Mouse (Mus musculus) intestine, embryonic 16.5 days (tissue): ENCODE measurements around the gene Cep41. TPM values are rescaled to one million over a fixed set of nuclear protein-coding genes. Genes with fewer than 3 reads are reported as not detected.

Source experiments
- ATAC-seq: fragments of 200-750 bp; cut with Nextera tagmentation; 2 replicates; pipeline ENCODE4 v1.8.0; 2017; ENCODE audit warnings: moderate TSS enrichment, moderate library complexity
- H3K27ac ChIP-seq: fragments of 300-500 bp; sonication (generic); 2 replicates; pipeline ENCODE4 v1.5.1; 2014; ENCODE audit warnings: mild to moderate bottlenecking, low read length
- H3K27me3 ChIP-seq: fragments of 300-500 bp; sonication (generic); replicated peaks from 2 replicates; pipeline ENCODE4 v1.6.1; 2014; ENCODE audit warnings: low read length, control low read depth, mixed read lengths; ENCODE audit not compliant: control insufficient read depth, insufficient read depth
- H3K36me3 ChIP-seq: fragments of 300-500 bp; sonication (generic); 2 replicates; pipeline ENCODE4 v1.6.1; 2014; ENCODE audit warnings: low read length, control low read depth; ENCODE audit not compliant: control insufficient read depth, insufficient read depth
- H3K4me1 ChIP-seq: fragments of 300-500 bp; sonication (generic); 2 replicates; pipeline ENCODE4 v1.6.1; 2014; ENCODE audit warnings: low read length, control low read depth, mixed read lengths; ENCODE audit not compliant: control insufficient read depth, insufficient read depth
- H3K4me2 ChIP-seq: fragments of 300-500 bp; sonication (generic); 2 replicates; pipeline ENCODE4 v1.6.1; 2014; ENCODE audit warnings: low read depth, low read length, control low read depth
- H3K4me3 ChIP-seq: fragments of 300-500 bp; sonication (generic); 2 replicates; pipeline ENCODE4 v1.5.1; 2014; ENCODE audit warnings: mild to moderate bottlenecking, low read length
- H3K9ac ChIP-seq: fragments of 300-500 bp; sonication (generic); 2 replicates; pipeline ENCODE4 v1.6.1; 2014; ENCODE audit warnings: low read depth, low read length
- H3K9me3 ChIP-seq: fragments of 300-500 bp; sonication (generic); 2 replicates; pipeline ENCODE4 v1.6.1; 2016; ENCODE audit warnings: low read length, control low read depth; ENCODE audit not compliant: control insufficient read depth
- WGBS: fragments of 180-500 bp; shearing (Covaris S2); extraction: QIAGEN DNeasy Blood & Tissue Kit; methylation state at CpG from one replicate; pipeline ENCODE4 v1.1.7; 2014; 5-methylcytosine and 5-hydroxymethylcytosine counted together
- polyA plus RNA-seq: library from polyadenylated mRNA; unstranded; fragments of >200 nt; fragmentation: Nextera tagmentation; extraction: Ambion mirVana; gene quantifications from 2 replicates; pipeline ENCODE4 v1.2.1, GENCODE M21; 2015

Cep41 gene
- polyA plus RNA-seq, 1 experiment from 2014 or later = 6.6 TPM

GRCm38 (mm10) chr6:30617020-30617958 lies 76.3 kb downstream of the Cep41 start:
- peak overlapping the region; percentile 38 for H3K4me2 ChIP-seq
- H3K9ac ChIP-seq = peak overlapping the region; percentile 52
- no peaks in the 10 kb centered on the region for H3K36me3 ChIP-seq
- peaks cover 22% of the 10 kb centered on the region for H3K4me1 ChIP-seq
- H3K4me3 ChIP-seq = no peak overlapping the region
- no peaks in the 10 kb centered on the region for H3K27me3 ChIP-seq
- ATAC-seq = 0 out of 2 replicates have a peak, but pooled peaks have one; percentile 23
- WGBS = 17% methylated on average over 13 of the region's 13 CpGs
- no peaks in the 10 kb centered on the region for H3K9me3 ChIP-seq
- no peak overlapping the region for H3K27ac ChIP-seq

GRCm38 (mm10) chr6:30616491-30616941 lies 77.0 kb downstream of the Cep41 start:
- Histone ChIP-seq H3K4me3 (no peak overlapping the region), H3K9ac (0 out of 2 replicates have a peak overlapping the region, but pooled peaks have one; percentile 52), H3K4me2 (no peak overlapping the region), H3K27me3 (no peaks in the 10 kb centered on the region), H3K27ac (no peak overlapping the region), H3K9me3 (no peaks in the 10 kb centered on the region), H3K36me3 (no peaks in the 10 kb centered on the region), H3K4me1 (peaks cover 22% of the 10 kb centered on the region)
- WGBS = 21% methylated on average over 8 of the region's 8 CpGs
- ATAC-seq = no peak

- Histone ChIP-seq H3K4me1 (peaks cover 22% of the 10 kb centered on the region), H3K36me3 (no peaks in the 10 kb centered on the region), H3K27me3 (no peaks in the 10 kb centered on the region), H3K4me3 (no peak overlapping the region), H3K9ac (no peak overlapping the region), H3K27ac (no peak overlapping the region), H3K4me2 (no peak overlapping the region), H3K9me3 (no peaks in the 10 kb centered on the region)
- 40% methylated on average over 4 of the region's 4 CpGs for WGBS
- no peak for ATAC-seq
These were observed 77.8 kb downstream of the Cep41 start for GRCm38 (mm10) chr6:30615741-30616140.

GRCm38 (mm10) chr6:30614251-30614650 lies 79.3 kb downstream of the Cep41 start:
- H3K4me1 ChIP-seq = peaks cover 22% of the 10 kb centered on the region
- no peak overlapping the region for H3K4me2 ChIP-seq
- H3K36me3 ChIP-seq = no peaks in the 10 kb centered on the region
- no peak for ATAC-seq
- H3K9ac ChIP-seq = no peak overlapping the region
- WGBS = 85% methylated on average over 6 of the region's 6 CpGs
- H3K27me3 ChIP-seq = no peaks in the 10 kb centered on the region
- H3K9me3 ChIP-seq = no peaks in the 10 kb centered on the region
- no peak overlapping the region for H3K27ac ChIP-seq
- no peak overlapping the region for H3K4me3 ChIP-seq

- Histone ChIP-seq H3K36me3 (no peaks in the 10 kb centered on the region), H3K27me3 (no peaks in the 10 kb centered on the region), H3K4me2 (no peak overlapping the region), H3K4me1 (peaks cover 4% of the 10 kb centered on the region), H3K9me3 (no peaks in the 10 kb centered on the region), H3K4me3 (no peak overlapping the region), H3K27ac (no peak overlapping the region), H3K9ac (no peak overlapping the region)
- WGBS = 61% methylated on average over 5 of the region's 5 CpGs
- ATAC-seq = no peak
These were observed 82.3 kb downstream of the Cep41 start for GRCm38 (mm10) chr6:30611212-30611611.

GRCm38 (mm10) chr6:30610710-30611109 lies 82.8 kb downstream of the Cep41 start, which contains the start of gene Cpa5:
TSS of gene Cpa5 (plus strand) at chr6:30611010.
- Histone ChIP-seq H3K36me3 (no peaks in the 10 kb centered on the region), H3K4me3 (no peak within 1 kb of the TSS), H3K4me2 (no peak within 1 kb of the TSS), H3K9me3 (no peaks in the 10 kb centered on the region), H3K27me3 (no peaks in the 10 kb centered on the region), H3K9ac (no peak within 1 kb of the TSS), H3K27ac (no peak within 1 kb of the TSS), H3K4me1 (peaks cover 2% of the 10 kb centered on the region)
- WGBS = 97% methylated on average over 7 of the region's 7 CpGs
- no peak for ATAC-seq

GRCm38 (mm10) chr6:30605672-30606071 lies 87.9 kb downstream of the Cep41 start:
- no peaks in the 10 kb centered on the region for H3K4me1 ChIP-seq
- no peaks in the 10 kb centered on the region for H3K36me3 ChIP-seq
- no peak for ATAC-seq
- WGBS = 70% methylated on average over 5 of the region's 5 CpGs
- no peaks in the 10 kb centered on the region for H3K27me3 ChIP-seq
- no peak overlapping the region for H3K9ac ChIP-seq
- no peaks in the 10 kb centered on the region for H3K9me3 ChIP-seq
- H3K4me3 ChIP-seq = no peak overlapping the region
- H3K27ac ChIP-seq = no peak overlapping the region
- no peak overlapping the region for H3K4me2 ChIP-seq

GRCm38 (mm10) chr6:30605111-30605510 lies 88.4 kb downstream of the Cep41 start:
- ATAC-seq = no peak
- 80% methylated on average over 4 of the region's 4 CpGs for WGBS
- Histone ChIP-seq H3K4me1 (no peaks in the 10 kb centered on the region), H3K36me3 (no peaks in the 10 kb centered on the region), H3K9ac (no peak overlapping the region), H3K27me3 (no peaks in the 10 kb centered on the region), H3K4me3 (no peak overlapping the region), H3K27ac (no peak overlapping the region), H3K9me3 (no peaks in the 10 kb centered on the region), H3K4me2 (no peak overlapping the region)

GRCm38 (mm10) chr6:30604342-30604867 lies 89.1 kb downstream of the Cep41 start:
- no peak overlapping the region for H3K27ac ChIP-seq
- H3K4me3 ChIP-seq = no peak overlapping the region
- WGBS = 55% methylated on average over 7 of the region's 7 CpGs
- ATAC-seq = no peak
- no peaks in the 10 kb centered on the region for H3K9me3 ChIP-seq
- no peak overlapping the region for H3K4me2 ChIP-seq
- H3K9ac ChIP-seq = no peak overlapping the region
- no peaks in the 10 kb centered on the region for H3K36me3 ChIP-seq
- no peaks in the 10 kb centered on the region for H3K4me1 ChIP-seq
- no peaks in the 10 kb centered on the region for H3K27me3 ChIP-seq
